Mouse (Mus musculus) inflammation-experienced regulatory T-cells, adult 6 months (primary cell): Measurements from ENCODE around the gene Lnx1. TPM values are rescaled to one million over a fixed set of nuclear protein-coding genes. Genes with fewer than 3 reads are reported as not detected.

ENCODE experiments used
- ATAC-seq: one replicate; pipeline ENCODE4 v1.8.0; 2017
- polyA plus RNA-seq, 3 experiments: library from polyadenylated mRNA; unstranded; fragments of 100-300 nt; shearing (Covaris generic); gene quantifications; one replicate each; pipeline ENCODE4 v1.2.1; 2017

Gene Lnx1
- polyA plus RNA-seq, 3 experiments from 2014 or later, result 0.27 to 0.52 TPM; not detected in 1

DNA sequence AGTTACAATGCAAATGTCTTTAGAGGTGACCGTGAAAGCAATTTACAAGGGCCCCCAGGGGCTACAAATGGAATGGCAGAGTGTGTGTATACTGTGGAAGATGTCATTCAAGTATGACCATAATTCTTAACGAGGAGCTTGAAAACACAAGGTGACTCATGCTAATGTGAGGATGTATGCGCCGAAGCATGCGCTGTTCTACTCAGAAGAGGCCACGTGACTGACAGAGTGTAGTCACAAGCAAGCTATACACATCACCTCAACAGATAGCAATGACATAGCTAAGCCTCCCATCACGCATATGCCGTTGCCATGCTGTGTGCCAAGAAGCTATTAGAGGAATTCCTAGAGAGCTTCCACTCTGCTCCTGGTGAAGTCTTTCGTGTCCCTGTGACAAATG is 5.2 kb downstream of the Lnx1 start:
- ATAC-seq, result no peak

DNA sequence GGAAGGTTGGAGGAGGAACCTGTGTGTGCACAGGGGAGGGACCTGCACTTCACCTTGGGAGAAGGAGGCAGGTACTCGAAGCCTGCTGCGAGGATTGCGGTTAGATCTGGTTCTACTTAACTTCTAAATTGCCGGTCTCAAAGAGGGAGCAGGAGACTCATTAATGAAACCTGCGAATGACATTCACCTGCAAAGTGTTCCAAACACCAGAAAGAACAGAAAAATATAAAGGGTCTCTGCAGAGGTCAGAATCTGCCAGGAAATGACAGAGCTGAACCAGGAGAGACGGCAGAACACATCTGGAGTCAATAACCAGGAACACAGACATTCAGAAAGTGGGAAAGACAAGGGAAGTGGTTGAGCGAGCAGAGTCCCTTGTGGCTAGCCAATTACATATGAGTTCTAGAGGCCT is 8.3 kb downstream of the Lnx1 start:
- ATAC-seq, result no peak

DNA sequence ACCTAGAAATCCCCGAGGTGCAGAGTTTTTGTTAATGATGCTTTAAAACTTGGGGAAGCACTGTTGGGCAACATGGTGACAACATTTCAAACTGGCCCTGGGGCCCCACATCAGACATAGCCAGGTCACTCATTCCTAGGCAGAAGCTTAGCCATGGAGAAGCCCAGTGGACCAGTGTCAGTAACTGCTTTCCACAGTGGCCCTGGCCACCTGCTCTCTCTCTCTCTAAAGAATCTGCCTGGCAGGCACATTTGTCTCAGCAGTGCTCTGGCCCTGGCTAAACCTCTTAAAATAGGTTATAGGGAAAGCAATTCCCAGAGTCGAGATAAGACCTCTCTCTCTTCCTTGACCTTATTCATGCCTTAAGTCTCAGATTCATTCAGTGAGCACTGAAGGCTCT is 8.9 kb downstream of the Lnx1 start:
- ATAC-seq, result no peak

DNA sequence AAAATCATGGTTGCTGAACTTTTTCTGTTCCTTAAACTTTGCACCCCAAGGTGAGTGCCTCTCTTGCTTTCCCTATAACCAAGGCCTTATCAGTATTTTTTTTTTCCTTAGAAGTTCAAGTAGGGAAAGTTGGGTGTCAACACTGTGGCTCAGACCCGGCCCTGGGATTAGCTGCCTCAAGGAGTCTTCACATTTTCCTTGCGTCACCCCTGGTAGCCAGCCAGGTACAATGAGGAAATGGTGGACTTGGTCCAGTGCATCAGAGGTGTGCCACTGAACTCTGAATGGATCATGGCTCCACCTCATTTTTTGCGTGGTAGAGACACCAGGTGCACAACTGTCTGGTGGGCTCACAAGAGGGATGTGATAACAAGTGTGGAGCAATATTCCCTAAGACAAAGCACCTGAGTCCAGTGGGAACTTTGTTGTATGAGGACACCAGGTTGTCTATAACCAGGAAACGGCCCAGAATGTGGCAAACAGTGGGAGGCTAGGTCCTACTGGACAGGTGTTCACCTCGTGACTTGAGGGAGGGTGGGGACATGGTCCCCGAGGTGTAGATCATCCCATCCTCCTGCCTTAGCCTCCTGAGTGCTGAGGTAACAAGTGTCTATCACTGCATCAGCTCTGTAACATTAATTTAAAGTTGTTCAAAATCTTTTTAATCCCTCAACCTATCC is 10.2 kb downstream of the Lnx1 start:
- ATAC-seq, result no peak

DNA sequence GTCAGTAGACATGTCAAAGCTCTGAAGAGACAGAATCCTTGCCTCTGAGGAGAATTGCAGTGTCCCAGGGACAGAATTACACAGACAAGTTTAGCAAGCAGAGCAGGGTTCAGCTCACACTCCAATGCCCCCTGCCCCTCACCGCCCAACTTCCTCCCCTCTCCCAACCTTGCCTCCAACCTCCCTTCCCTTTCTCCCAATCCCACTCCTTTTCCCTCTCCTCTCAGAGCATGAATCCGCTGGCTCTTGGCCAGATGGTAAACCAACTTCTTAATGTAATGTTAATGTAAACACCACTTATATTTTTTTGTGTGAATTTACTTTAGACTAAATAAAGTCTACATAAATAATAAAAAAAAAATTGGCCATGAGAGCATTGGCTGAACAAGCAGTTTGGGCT is 13.9 kb downstream of the Lnx1 start:
- ATAC-seq, result no peak

DNA sequence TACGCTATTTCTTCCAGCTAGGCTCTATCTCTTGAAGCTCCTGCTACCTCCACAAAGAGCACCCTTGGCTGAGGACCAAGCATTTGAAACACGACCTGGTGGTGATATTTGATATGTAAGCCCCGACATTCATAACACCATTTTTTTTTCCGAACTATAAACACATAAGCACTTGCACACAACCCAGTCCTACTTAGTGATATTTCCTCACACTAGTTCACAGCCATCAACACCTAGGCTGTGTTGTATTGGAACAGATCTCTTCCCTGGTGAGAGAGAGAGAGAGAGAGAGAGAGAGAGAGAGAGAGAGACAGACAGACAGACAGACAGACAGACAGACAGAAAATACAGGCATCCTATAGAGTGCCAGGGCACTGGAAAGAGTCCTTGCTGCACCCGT is 17.8 kb downstream of the Lnx1 start:
- ATAC-seq, result no peak

GRCm38 (mm10) chr5:74683832-74684231 is 18.9 kb downstream of the Lnx1 start:
- ATAC-seq, result no peak

DNA sequence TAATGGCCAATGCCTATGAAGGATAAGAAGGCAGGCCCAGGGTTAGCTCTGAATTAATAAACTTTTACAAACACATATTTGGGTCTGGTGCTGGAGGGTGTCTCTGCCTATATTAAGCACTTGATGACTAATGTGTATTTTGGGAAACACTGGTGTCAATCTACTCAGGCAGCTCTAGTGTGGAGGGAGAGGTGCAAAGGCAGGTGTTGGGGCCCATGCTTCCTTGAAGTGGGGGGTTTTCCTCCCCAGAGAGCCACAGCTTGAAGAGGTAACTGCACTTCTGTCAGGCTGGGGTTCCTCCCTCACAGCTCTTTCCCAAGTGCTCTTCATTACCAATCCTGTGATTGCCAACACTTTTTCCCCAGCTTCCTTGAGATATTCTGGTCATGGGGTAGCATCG is 20.0 kb downstream of the Lnx1 start:
- ATAC-seq, result no peak

DNA sequence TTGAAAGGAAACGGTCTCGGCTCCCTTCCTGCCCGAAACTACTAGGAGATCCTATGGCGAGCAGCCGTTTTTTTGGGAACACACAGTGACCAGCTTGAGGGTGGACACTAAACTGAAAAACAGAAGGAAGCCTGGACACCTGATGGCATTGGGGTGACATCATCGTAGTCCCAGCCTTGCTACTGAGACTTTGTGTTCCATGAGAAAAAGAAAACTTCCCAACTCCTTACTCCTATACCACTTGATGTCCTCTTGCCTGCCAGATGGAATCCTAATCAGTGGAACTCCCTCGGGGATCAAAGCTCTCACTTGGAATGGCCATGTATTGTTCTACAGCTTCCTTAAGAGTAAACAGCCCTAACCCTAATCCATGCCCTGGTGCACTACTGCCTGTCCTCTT is 23.1 kb downstream of the Lnx1 start:
- ATAC-seq, result no peak

GRCm38 (mm10) chr5:74678693-74679092 is 24.0 kb downstream of the Lnx1 start:
- no peak for ATAC-seq

DNA sequence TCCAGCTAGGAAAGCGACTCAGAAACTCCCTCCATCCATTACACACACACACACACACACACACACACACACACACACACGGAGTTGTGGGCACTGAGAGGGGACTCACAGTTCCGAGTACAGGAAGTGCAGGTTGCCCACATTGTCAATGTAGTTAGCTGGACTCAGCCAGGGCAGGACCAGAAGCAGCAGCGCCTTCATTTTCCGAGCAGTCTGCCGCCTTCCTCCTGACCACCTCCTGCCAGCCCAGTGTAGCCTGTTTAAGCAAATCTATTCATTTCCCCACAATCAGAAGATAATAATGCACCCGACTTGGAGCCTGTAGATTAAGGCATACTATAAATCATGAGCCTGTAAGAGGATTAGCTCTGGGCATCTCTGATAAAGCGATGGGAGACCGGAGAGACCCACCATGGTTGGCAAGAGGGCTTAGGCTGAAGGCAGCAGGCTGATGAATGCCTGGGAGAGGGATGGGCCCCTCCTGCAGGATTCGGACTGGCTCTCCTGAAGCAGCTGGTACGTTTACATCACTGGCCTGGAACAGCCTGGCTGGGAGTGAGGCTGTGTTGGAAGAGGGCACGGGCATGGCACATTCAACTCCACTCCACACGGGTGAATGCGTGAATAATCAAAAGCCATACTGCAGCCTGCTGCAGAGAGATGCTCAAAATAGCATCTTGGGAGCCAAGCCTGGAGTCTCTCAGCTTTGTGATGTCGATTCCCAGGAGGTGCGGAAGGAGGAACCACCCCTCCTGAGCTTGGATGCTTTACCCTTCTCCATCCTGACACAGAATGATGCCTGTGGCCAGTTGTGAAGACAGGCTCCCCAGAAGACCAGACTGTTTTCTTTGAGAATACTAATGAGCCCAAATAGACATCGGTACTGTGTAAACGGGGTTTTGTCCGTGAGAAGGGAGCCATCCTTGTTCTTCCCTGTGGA is 25.0 kb downstream of the Lnx1 start:
- no peak for ATAC-seq

DNA sequence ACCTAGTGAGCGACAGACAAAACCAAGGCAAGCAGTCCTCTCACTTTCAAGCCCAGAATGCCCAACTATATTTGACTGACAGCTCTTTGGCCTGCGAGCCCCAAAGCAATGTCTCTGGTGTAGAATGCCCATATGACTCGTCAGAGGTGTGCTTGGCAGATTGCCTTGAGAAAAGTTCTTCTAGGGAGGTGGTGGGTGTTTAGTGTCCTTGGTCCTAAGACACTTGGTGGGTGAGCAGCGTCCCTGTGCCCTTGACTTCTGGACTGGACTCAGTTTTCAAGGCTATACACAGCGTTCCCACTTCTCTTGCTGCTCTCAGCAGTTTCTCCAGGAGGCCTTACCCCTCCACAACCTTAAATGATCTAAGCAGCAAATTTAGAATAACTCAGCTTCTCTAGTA is 30.2 kb downstream of the Lnx1 start:
- no peak for ATAC-seq

DNA sequence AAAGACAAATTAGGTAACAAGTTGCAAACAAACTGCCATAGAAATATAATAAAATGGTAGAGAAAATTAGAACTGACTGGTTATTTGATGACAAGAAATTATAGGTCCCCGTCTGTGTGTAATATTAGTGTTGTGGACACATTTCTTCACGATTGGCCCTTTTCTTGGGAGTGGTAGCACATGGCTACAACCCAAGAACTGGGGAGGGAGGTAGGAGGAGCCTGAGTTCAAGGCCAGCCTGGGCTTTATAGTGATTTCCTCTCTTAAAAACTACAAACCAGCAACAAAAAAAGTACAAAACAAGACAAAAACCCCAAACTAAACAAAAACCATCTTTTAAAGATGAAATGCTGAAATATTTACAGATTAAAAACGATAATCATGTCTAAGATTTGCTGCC is 31.8 kb downstream of the Lnx1 start:
- no peak for ATAC-seq

GRCm38 (mm10) chr5:74669925-74670324 is 32.8 kb downstream of the Lnx1 start:
- no peak for ATAC-seq

DNA sequence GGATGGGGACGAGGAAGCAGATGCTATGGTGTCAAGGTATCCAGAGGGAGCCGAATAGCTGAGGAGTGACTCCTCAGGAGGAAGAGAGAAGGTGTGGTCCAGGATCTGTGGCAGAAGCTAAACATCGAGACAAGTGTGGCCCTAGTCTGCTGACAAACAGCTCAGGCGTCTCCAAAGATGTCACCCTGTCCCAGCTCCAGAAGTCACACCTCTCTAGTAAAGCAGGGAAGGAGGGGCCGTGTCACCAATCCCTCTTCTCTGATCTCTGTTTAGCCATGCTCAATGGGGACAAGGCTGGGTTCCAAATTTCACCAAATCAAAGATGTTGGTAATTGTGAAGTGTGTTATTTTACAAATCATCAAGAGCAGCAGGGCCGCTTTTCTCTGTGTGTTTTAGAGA is 33.8 kb downstream of the Lnx1 start:
- ATAC-seq, result no peak

- no peak for ATAC-seq
Observed at GRCm38 (mm10) chr5:74662618-74663017, 40.1 kb downstream of the Lnx1 start.

- no peak for ATAC-seq
Observed at GRCm38 (mm10) chr5:74661734-74662560, 40.8 kb downstream of the Lnx1 start.

DNA sequence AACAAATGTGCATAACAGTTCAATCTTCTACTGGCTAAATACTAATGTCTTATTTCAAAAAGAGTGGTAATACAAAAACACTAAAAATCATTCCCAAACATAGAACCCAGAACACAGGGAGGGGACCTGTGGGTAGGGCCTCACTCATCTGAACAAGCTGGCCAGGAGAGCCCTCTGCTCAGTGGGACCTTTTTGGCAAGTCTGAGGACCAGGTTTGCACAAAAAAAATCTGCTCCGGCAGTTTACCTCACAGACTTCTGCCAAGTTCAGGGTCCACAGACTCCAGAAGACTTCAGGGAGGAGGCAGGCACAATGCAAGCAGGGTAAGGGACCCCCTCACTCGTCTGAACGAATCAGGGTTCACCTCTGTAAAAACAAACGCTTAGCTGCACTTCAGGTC is 42.9 kb downstream of the Lnx1 start:
- no peak for ATAC-seq

DNA sequence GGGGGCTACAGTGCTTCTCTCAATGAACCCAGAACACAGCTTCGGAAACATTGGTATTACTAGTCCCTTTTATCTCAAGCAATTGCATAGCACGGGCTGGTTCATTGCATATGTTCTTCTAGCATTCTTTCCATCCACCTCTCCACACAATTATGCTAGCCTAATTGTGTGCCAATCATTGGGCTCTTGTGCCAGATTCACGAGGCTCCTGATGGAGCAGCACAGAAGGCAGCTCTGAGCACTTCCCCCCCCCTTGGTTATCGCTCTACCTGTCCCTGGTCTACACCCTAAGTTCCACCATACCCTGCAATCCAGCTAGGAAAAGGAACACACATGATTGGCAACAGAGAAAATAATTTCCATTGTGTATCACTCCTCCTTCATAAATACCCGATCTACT is 43.4 kb downstream of the Lnx1 start:
- ATAC-seq, result no peak

DNA sequence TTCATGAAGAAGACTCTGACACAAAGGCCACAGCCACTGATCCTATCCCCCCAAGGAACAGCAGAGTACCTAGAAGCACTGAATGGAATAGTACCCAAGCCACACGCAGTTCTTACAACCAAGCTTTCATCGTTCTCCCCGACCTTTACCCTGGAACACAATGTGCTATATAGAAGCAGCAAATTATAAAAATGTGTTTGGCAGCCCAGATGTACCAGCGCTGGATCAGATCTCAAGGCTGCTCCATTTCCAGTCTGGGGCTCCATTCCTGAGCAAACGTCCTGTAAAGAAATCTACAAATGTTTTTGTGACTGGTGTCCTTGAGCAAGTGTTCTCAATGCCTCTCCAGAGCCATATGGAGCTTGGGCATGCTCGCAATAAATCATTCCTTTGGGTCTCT is 44.8 kb downstream of the Lnx1 start:
- no peak for ATAC-seq

GRCm38 (mm10) chr5:74656410-74656809 is 46.3 kb downstream of the Lnx1 start:
- ATAC-seq, result no peak

GRCm38 (mm10) chr5:74654527-74654926 is 48.2 kb downstream of the Lnx1 start:
- ATAC-seq, result no peak

DNA sequence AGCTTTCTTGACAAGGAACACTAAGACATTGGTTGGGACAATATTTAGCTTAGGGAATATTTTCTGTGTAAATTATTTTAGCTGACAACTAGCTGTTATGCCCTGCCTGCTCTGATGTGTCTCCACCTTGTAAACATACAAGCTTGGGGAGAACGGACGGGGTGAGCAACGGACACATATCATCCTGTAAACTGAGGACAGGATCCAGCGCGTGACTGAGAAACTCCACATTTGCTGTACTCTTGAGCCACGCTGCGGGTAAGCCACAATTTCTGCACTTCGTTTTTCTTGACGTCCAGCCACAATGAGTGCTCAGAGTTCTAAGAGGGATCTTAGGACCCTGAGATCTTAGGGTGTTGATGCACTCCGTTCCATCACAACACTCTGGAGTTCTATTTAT is 48.9 kb downstream of the Lnx1 start:
- no peak for ATAC-seq
